Mouse (Mus musculus) 416B (cell line): ENCODE measurements around the gene Dspp.

Experiments used
- DNase-seq: peaks from one replicate; pipeline ENCODE4 v3.0.0; 2011; ENCODE audit warnings: low read depth

Gene Dspp

GRCm38 (mm10) chr5:104201153-104201950, 30.8 kb downstream of the Dspp start:
- DNase-seq: no peak

GRCm38 (mm10) chr5:104202351-104202750, 31.8 kb downstream of the Dspp start, which contains the start of gene Dmp1:
Gene Dmp1 (plus strand): TSS chr5:104202613.
- no peak for DNase-seq

- DNase-seq: no peak
These were observed 42.0 kb downstream of the Dspp start for GRCm38 (mm10) chr5:104212531-104212930.

GRCm38 (mm10) chr5:104218926-104219325, 48.4 kb downstream of the Dspp start:
- peak; percentile 28 for DNase-seq

GRCm38 (mm10) chr5:104224299-104224698, 53.8 kb downstream of the Dspp start:
- DNase-seq: no peak

- no peak for DNase-seq
These were observed 54.2 kb downstream of the Dspp start for GRCm38 (mm10) chr5:104224750-104225149.

- no peak for DNase-seq
These were observed 58.0 kb downstream of the Dspp start for GRCm38 (mm10) chr5:104228497-104228896.
